Mouse (Mus musculus) heart, adult 2 months (tissue): Measurements from ENCODE around the gene Snrnp200. TPM values are rescaled to one million over a fixed set of nuclear protein-coding genes. Genes with fewer than 3 reads are reported as not detected.
"Not testable (repeated sequence)": the region's sequence is repeated elsewhere in the genome, so short reads cannot be mapped to it uniquely, and the experiment has no call there.

Experiments
- DNase-seq, 2 experiments: peaks; one replicate each; pipeline ENCODE4 v3.0.0; 2021
- H3K27ac ChIP-seq: fragments of 200-600 bp; 2 replicates; pipeline ENCODE4 v1.8.1; 2022
- H3K27me3 ChIP-seq: fragments of 200-500 bp; 2 replicates; pipeline ENCODE4 v1.6.1; 2012; ENCODE audit warnings: mild to moderate bottlenecking, low read length, inconsistent platforms, mixed read lengths; ENCODE audit not compliant: control insufficient read depth, insufficient read depth
- H3K36me3 ChIP-seq: fragments of 200-500 bp; 2 replicates; pipeline ENCODE4 v1.6.1; 2012; ENCODE audit warnings: low read length, inconsistent platforms; ENCODE audit not compliant: control insufficient read depth, insufficient read depth
- H3K4me1 ChIP-seq: fragments of 200-500 bp; 2 replicates; pipeline ENCODE4 v1.6.1; 2011; ENCODE audit warnings: low read length; ENCODE audit not compliant: control insufficient read depth, insufficient read depth
- H3K4me3 ChIP-seq: fragments of 200-600 bp; 2 replicates; pipeline ENCODE4 v1.8.1; 2022
- H3K79me2 ChIP-seq: fragments of 200-500 bp; replicated peaks from 2 replicates; pipeline ENCODE4 v1.6.1; 2012; ENCODE audit warnings: mild to moderate bottlenecking, inconsistent platforms, low read length, moderate library complexity, mixed read lengths; ENCODE audit not compliant: control insufficient read depth, insufficient read depth
- H3K9ac ChIP-seq: fragments of 200-500 bp; 2 replicates; pipeline ENCODE4 v1.6.1; 2012; ENCODE audit warnings: low read depth, mild to moderate bottlenecking, control low read depth, inconsistent platforms, low read length, mixed read lengths
- CTCF ChIP-seq: fragments of 200-600 bp; IDR thresholded peaks from 2 replicates; pipeline ENCODE4 v1.8.1; 2022; ENCODE audit warnings: antibody characterized with exemption, mild to moderate bottlenecking, moderate library complexity
- EP300 ChIP-seq: fragments of 200-500 bp; IDR thresholded peaks from 2 replicates; pipeline ENCODE4 v1.6.1; 2011; ENCODE audit warnings: low read depth, low read length, control low read depth; ENCODE audit not compliant: insufficient read depth
- POLR2A ChIP-seq: fragments of 200-500 bp; IDR thresholded peaks from 2 replicates; pipeline ENCODE4 v1.6.1; 2011; ENCODE audit warnings: mild to moderate bottlenecking, low read depth, low read length, control low read depth; ENCODE audit not compliant: insufficient read depth
- WGBS: fragments of 180-500 bp; shearing (Covaris S2); methylation state at CpG from one replicate; pipeline ENCODE4 v1.1.7; 2018; 5-methylcytosine and 5-hydroxymethylcytosine counted together
- intact Hi-C: fragments of 180-260 bp; cut with DNase I; formaldehyde crosslinking; loops from one replicate; pipeline ENCODE4 v1.15.1; 2025
- polyA plus RNA-seq: library from polyadenylated mRNA; depleted of rRNA; stranded (reverse); fragments of >200 nt; gene quantifications from 2 replicates; pipeline ENCODE4 v1.2.3, GENCODE M21; 2012
- total RNA-seq, 2 experiments: library from RNA; stranded (reverse); gene quantifications; 2 replicates each; pipeline ENCODE4 v1.2.3; 2021

The Snrnp200 gene
- total and polyA plus RNA-seq, 3 experiments: 34.0 to 69.5 (median 59.3) TPM

DNA sequence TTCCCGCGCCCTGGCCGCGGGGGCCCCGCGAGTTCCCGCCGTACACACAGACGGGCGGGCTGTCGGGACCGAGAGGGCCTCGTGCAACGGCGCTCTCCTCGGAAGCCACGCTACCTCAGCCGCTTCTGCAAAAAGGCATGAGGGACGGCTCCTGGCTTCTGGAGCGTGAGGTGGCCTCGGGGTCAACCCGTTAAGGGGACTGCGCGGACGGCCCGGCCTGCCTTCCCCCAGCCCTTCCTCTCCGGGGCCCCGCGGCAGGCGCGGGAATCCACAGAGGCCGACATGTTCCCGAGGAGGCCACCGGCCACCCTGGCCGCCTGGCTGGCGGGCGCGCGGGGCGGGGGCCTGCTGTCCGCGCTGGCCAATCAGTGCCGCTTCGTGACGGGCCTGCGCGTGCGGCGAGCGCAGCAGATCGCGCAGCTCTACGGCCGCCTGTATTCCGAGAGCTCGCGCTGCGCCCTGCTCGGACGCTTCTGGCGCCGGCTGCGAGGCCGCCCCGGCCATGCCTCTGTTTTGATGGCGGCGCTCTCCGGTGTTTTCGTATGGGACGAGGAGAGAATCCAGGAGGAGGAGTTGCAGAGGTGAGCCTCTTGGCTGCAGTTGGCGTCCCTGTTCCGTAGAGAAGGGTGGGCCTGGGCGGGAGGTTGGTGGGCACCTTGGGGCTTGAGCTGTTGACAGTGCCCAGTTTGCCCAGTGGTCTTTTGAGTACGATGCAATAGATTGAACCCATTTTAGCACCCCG, 62.3 kb downstream of the Snrnp200 start:
- peaks cover 6% of the 10 kb centered on the region for H3K4me1 ChIP-seq
- H3K79me2 ChIP-seq: peaks cover 5% of the 10 kb centered on the region
- peak; percentile 92 to 95 for DNase-seq
- WGBS: under 1% methylated on average over 74 of the region's 75 CpGs
- TF ChIP-seq EP300 (no peak), POLR2A (peak; percentile 55; the same call in 1 of the 2 replicates)
- H3K27me3 ChIP-seq: no peaks in the 10 kb centered on the region
- H3K27ac ChIP-seq: peak overlapping the region; percentile 99
- peak overlapping the region; percentile 79 for H3K9ac ChIP-seq
- H3K4me3 ChIP-seq: peak overlapping the region; percentile 79
- intact Hi-C loops: loop anchor here (1.0 kb wide), 1 partner anchor 22 kb away; no protein-coding TSS in a partner anchor
- peaks cover 10% of the 10 kb centered on the region for H3K36me3 ChIP-seq

DNA sequence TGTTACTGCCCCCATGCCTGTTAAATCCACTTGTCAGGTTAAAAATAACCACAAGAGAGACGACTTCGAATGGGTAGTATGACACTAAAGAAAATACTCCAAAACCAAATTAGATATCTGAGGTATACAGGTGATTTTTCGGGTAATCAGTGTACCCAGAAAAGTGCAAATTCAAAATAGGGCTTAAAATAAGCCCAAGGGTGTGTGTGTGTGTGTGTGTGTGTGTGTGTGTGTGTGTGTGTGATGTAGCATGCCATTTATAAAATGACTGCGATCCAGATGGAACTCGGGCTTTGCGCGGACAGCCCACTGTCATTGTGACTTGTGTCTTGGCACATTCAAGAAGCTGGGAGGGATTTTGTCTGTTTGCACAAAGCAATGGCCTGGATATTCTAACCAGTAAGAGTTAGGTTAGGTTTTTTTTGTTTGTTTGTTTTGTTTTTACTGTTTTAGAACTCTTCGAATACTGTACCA, 62.9 kb downstream of the Snrnp200 start:
- peaks cover 6% of the 10 kb centered on the region for H3K4me1 ChIP-seq
- peak overlapping the region; percentile 79 for H3K4me3 ChIP-seq
- H3K9ac ChIP-seq: peak overlapping the region; percentile 79
- WGBS: 3% methylated on average over 8 of the region's 8 CpGs
- peak overlapping the region; percentile 99 for H3K27ac ChIP-seq
- DNase-seq: no peak
- peaks cover 10% of the 10 kb centered on the region for H3K36me3 ChIP-seq
- no peaks in the 10 kb centered on the region for H3K27me3 ChIP-seq
- intact Hi-C loops: no loop called here
- H3K79me2 ChIP-seq: peaks cover 5% of the 10 kb centered on the region
- TF ChIP-seq EP300: no peak
- no peak for TF ChIP-seq CTCF
- TF ChIP-seq POLR2A: no peak

DNA sequence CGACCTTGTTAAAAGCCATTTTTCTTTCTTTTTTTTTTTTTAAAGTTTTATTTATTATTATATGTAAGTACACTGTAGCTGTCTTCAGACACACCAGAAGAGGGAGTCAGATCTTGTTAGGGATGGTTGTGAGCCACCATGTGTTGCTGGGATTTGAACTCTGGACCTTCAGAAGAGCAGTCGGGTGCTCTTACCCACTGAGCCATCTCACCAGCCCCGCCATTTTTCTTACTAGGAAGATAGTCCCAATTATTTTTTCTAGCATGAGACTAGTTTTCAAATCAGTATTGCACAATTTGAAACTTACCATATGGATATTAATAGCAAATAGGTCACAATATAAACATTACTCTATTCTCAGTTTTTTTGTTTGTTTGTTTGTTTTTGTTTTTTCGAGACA, 63.9 kb downstream of the Snrnp200 start:
- H3K27me3 ChIP-seq, DNase-seq, H3K4me1 ChIP-seq, H3K79me2 ChIP-seq, intact Hi-C loops, H3K4me3 ChIP-seq, H3K9ac ChIP-seq, H3K27ac ChIP-seq: not testable (repeated sequence)
- 74% methylated on average over 4 of the region's 4 CpGs for whole genome bisulfite sequencing
- H3K36me3 ChIP-seq: peaks cover 13% of the 10 kb centered on the region

DNA sequence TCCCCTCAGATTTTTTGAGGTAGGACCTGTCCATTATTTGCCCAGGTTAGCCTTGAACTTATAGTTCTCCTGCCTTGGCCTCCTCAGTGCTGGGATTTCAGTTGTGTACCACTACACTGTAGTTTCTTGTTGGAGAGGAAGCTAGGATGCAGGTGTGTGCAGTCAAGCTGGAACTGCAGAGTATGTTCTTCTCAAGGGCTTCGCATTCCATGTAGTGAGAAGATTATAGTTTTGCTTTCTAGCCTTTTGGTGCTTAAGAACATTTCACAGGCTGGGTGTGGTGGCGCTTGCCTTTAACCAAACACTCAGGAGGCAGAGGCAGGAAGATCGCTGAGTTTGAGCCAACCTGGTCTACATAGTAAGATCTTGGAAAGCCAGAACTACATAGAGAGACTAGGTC, 64.6 kb downstream of the Snrnp200 start:
- intact Hi-C loops: no loop called here

DNA sequence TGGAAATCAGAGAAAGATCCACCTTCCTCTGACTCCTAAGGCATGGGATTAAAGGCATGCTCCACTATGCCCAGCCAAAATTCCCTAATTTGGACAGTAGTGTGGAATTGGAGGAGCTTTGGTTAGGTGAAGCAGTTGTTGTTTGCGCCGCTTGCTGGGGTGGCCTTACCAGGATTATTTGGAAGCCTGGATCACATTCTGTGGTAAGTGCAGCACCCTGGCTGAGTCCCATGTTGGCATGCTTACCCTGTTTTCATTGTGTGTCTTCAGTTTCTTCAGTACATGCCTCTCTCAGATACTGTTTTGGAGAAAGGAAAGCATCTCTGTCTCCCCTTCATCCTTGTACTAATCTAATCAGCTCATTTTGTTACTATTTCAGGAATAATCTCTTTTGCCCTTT, 66.4 kb downstream of the Snrnp200 start:
- H3K36me3 ChIP-seq: peaks cover 17% of the 10 kb centered on the region
- H3K79me2 ChIP-seq: peaks cover 8% of the 10 kb centered on the region
- TF ChIP-seq POLR2A (no peak), EP300 (no peak), CTCF (no peak)
- intact Hi-C loops: no loop called here
- peak overlapping the region; percentile 7; the same call in 1 of the 2 replicates for H3K4me3 ChIP-seq
- no peak for DNase-seq
- no peaks in the 10 kb centered on the region for H3K27me3 ChIP-seq
- 48% methylated on average over 2 of the region's 2 CpGs for WGBS
- H3K27ac ChIP-seq: peak overlapping the region; percentile 53
- H3K9ac ChIP-seq: no peak overlapping the region
- peaks cover 6% of the 10 kb centered on the region for H3K4me1 ChIP-seq

More for the DNA sequence above, 64.6 kb downstream of the Snrnp200 start:
- Histone ChIP-seq H3K36me3 (peaks cover 13% of the 10 kb centered on the region), H3K79me2 (peaks cover 5% of the 10 kb centered on the region), H3K4me1 (peaks cover 6% of the 10 kb centered on the region), H3K9ac (no peak overlapping the region), H3K27ac (no peak overlapping the region), H3K4me3 (no peak overlapping the region), H3K27me3 (no peaks in the 10 kb centered on the region)
- WGBS: 87% methylated on average over 3 of the region's 3 CpGs
- no peak for TF ChIP-seq CTCF
- TF ChIP-seq POLR2A: no peak
- TF ChIP-seq EP300: no peak
- no peak for DNase-seq

DNA sequence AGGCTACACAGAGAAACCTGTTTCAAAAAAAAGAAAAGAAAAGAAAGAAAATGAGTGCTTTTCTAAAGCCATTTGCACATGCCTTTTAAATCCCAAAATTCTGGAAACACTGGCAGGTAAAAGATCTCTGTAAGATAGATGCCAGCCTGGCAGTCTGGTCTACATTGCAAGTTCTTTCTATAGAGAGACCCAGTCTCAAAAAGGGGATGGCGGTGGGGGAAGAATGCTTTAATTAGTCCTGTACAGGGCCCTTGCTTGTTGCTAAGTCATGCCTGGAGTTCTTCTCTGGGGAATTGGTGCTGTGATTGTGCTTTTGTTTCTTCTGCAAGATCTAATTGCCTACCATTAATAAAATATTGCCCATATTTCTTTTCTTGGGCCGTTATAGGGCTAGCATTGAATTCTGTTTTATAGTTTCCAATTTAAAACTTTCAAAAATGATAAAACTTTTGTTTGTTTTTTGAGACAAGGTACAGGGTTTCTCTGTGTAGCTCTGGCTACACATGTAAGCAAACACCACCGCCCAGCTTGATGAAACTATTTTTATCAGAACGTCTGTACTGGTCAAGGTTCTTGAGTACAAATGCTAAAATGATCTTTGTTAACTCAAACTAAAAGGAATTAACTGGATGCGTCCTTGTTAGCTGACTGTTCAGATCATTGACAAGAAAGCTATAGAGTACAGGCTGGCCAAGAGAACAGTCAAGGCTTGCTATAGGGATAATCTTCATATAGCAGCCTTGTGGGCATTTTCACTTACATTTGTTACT, 67.5 kb downstream of the Snrnp200 start:
- 51% methylated on average over 5 of the region's 5 CpGs for WGBS
- peak overlapping the region; percentile 45 for H3K9ac ChIP-seq
- peaks cover 8% of the 10 kb centered on the region for H3K79me2 ChIP-seq
- intact Hi-C loops: no loop called here
- no peaks in the 10 kb centered on the region for H3K27me3 ChIP-seq
- DNase-seq: no peak
- peaks cover 6% of the 10 kb centered on the region for H3K4me1 ChIP-seq
- peak overlapping the region; percentile 19; the same call in 1 of the 2 replicates for H3K4me3 ChIP-seq
- TF ChIP-seq POLR2A: no peak
- no peak for TF ChIP-seq EP300
- TF ChIP-seq CTCF: no peak
- H3K36me3 ChIP-seq: peaks cover 17% of the 10 kb centered on the region
- H3K27ac ChIP-seq: peak overlapping the region; percentile 72
